ENCODE assay signal across 8 mouse cellular contexts in the genomic region with DNA sequence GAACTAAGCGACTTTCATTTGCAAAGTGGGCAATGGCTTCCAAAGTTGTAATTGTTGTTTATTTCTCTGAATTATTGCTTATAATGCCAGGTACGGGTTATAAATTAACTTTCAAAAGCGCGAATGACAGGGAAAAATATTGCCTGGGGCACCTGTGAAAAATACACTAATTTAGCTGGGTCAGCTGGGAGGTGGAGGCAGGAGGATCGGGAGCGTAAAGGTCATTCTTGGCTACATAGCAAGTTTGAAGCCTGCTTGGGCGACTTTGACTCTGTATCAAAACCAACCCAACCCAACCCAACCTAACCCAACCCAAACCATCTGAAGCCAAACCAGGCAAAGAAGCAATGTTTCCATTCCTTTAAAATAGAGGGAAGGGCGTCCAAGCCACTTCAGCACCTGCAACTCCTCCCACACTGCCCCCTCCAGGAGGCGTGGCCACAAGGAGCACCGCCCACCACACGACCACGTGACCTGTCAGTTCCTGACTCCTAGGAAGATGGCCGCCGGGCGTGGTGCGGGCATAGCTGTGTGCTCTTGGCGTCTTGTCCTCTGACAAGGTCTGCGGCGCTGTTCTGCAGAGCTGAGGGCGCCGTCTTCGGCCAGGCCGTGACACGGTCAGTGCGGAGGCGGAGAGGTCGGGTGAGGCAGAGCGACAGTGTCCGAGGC. TPM values are rescaled to one million over a fixed set of nuclear protein-coding genes. Genes with fewer than 3 reads are reported as not detected.
DNase-seq lines count a peak whose midpoint lies in the region; ATAC-seq and TF ChIP-seq lines count a peak whose summit lies in the region.

Kidins220 (plus strand) TSS at position 480 of the 669 bp plus-strand sequence.

- no peaks in the 10 kb centered on the region for H3K9me3 ChIP-seq in hindbrain, embryonic 10.5 days
- H3K9me3 ChIP-seq in lung, postnatal 0 days (ENCODE audit: low read length) = no peaks in the 10 kb centered on the region

- peak within 1 kb of the TSS; percentile 67 for H3K4me2 ChIP-seq in lung, postnatal 0 days (replicated peaks; ENCODE audit: low read depth, low read length)

- TF ChIP-seq CTCF in lung, postnatal 0 days (IDR thresholded peaks at IDR 0.05) = peak; percentile 55

- no peak for TF ChIP-seq EP300 in lung, postnatal 0 days (IDR thresholded peaks at IDR 0.05)

- peak; percentile 80 for ATAC-seq in frontal cortex, adult (ENCODE audit: low TSS enrichment)
- peak; percentile 97 for ATAC-seq in lung, postnatal 0 days

- 14% methylated on average over 29 of the region's 29 CpGs for WGBS in hindbrain, embryonic 10.5 days
- WGBS in lung, postnatal 0 days = 14% methylated on average over 29 of the region's 29 CpGs

- peak within 1 kb of the TSS; percentile 84 for H3K4me3 ChIP-seq in hindbrain, embryonic 10.5 days
- peak within 1 kb of the TSS; percentile 89 for H3K4me3 ChIP-seq in lung, postnatal 0 days (ENCODE audit: low read depth, low read length)

- no peaks in the 10 kb centered on the region for H3K27me3 ChIP-seq in hindbrain, embryonic 10.5 days (ENCODE audit: insufficient read depth, poor library complexity, severe bottlenecking)
- no peaks in the 10 kb centered on the region for H3K27me3 ChIP-seq in lung, postnatal 0 days (replicated peaks; ENCODE audit: insufficient read depth, low read length)

- peaks cover 13% of the 10 kb centered on the region for H3K4me1 ChIP-seq in hindbrain, embryonic 10.5 days (replicated peaks)
- H3K4me1 ChIP-seq in lung, postnatal 0 days (ENCODE audit: insufficient read depth, low read depth, low read length) = no peaks in the 10 kb centered on the region

- H3K9ac ChIP-seq in lung, postnatal 0 days (replicated peaks; ENCODE audit: low read depth) = peak within 1 kb of the TSS; percentile 54

- H3K27ac ChIP-seq in hindbrain, embryonic 10.5 days = peak within 1 kb of the TSS; percentile 91
- H3K27ac ChIP-seq in lung, postnatal 0 days (ENCODE audit: low read length) = peak within 1 kb of the TSS; percentile 89

- H3K36me3 ChIP-seq in hindbrain, embryonic 10.5 days = no peaks in the 10 kb centered on the region
- no peaks in the 10 kb centered on the region for H3K36me3 ChIP-seq in lung, postnatal 0 days (ENCODE audit: insufficient read depth, low read length)

- DNase-seq in MEL-GATA-1-ER (ENCODE audit: extremely low read depth, low read depth) = peak; percentile 66
- peak; percentile 96 for DNase-seq in cerebellum, adult 8-10 months
- peak; percentile 95 for DNase-seq in hindbrain, embryonic 10.5 days (ENCODE audit: low spot score)
- DNase-seq in layer of hippocampus, adult 9-11 months = peak; percentile 94
- DNase-seq in lung, postnatal 0 days (ENCODE audit: low spot score) = peak; percentile 94
- DNase-seq in ovary, postnatal 14 days (ENCODE audit: low spot score) = peak; percentile 95
- peak; percentile 97 for DNase-seq in thymus, postnatal 14 days

RNA-seq across cellular contexts. Expression of gene Kidins220, which starts in this region (rescaled TPM):
- 24.8 and 38.1 TPM in 2 replicates for polyA plus RNA-seq in hindbrain, embryonic 10.5 days (2016; fragmentation: Nextera tagmentation; extraction: Ambion mirVana)
- polyA plus RNA-seq in lung, postnatal 0 days (2015; fragmentation: Nextera tagmentation; extraction: Ambion mirVana) = 13.6 and 14.0 TPM in 2 replicates

Comparison
In these comparisons a context has a peak if more than half of its experiments do, and no peak if none do; other contexts are left out.
1. Peak in every context shown above with its lines: DNase-seq, ATAC-seq, H3K4me3 ChIP-seq and H3K27ac ChIP-seq.